Mouse (Mus musculus): ENCODE data around the gene Brf1.

Brf1 gene

GRCm38 (mm10) chr12:113017429-113017984 is 17.0 kb upstream of the Brf1 start:
- no peak for DNase-seq (ENCODE audit: low spot score in 2 of 2)

- peak; percentile 82 to 87 for DNase-seq (ENCODE audit: low spot score in 2 of 2)
Observed at GRCm38 (mm10) chr12:113016976-113017375, 16.5 kb upstream of the Brf1 start.

- DNase-seq (ENCODE audit: low spot score in 2 of 2), result no peak
Observed at GRCm38 (mm10) chr12:113015956-113016355, 15.5 kb upstream of the Brf1 start.

- peak; percentile 47 to 50 for DNase-seq (ENCODE audit: low spot score in 2 of 2)
Observed at GRCm38 (mm10) chr12:113014561-113015556, 14.4 kb upstream of the Brf1 start.

- DNase-seq (ENCODE audit: low spot score in 2 of 2), result peak; percentile 94 to 96
Observed at GRCm38 (mm10) chr12:113013604-113014558, 13.4 kb upstream of the Brf1 start, which contains the start of gene Pacs2. Pacs2 (plus strand) TSS chr12:113014508.

GRCm38 (mm10) chr12:113013021-113013491 is 12.6 kb upstream of the Brf1 start:
- peak; percentile 72 to 78 for DNase-seq (ENCODE audit: low spot score in 2 of 2)

- no peak for DNase-seq (ENCODE audit: low spot score in 2 of 2)
Observed at GRCm38 (mm10) chr12:113012443-113012842, 11.9 kb upstream of the Brf1 start.

GRCm38 (mm10) chr12:113011702-113012360 is 11.3 kb upstream of the Brf1 start:
- DNase-seq (ENCODE audit: low spot score in 2 of 2), result no peak

GRCm38 (mm10) chr12:113004993-113005392 is 4.5 kb upstream of the Brf1 start:
- peak; percentile 64 to 76 for DNase-seq (ENCODE audit: low spot score in 2 of 2)

- no peak for DNase-seq (ENCODE audit: low spot score in 2 of 2)
Observed at GRCm38 (mm10) chr12:113004011-113004410, 3.5 kb upstream of the Brf1 start.

- DNase-seq (ENCODE audit: low spot score in 2 of 2), result no peak
Observed at GRCm38 (mm10) chr12:113002667-113003066, 2.2 kb upstream of the Brf1 start.

- no peak for DNase-seq (ENCODE audit: low spot score in 2 of 2)
Observed at GRCm38 (mm10) chr12:113001133-113001474, 600 bp upstream of the Brf1 start.

GRCm38 (mm10) chr12:112999569-113000293 is 773 bp downstream of the Brf1 start:
- peak in 1 of 2 experiments; percentile 62 for DNase-seq (ENCODE audit: low spot score in 2 of 2)

GRCm38 (mm10) chr12:112994153-112994552 is 6.4 kb downstream of the Brf1 start:
- DNase-seq (ENCODE audit: low spot score in 2 of 2), result no peak

- no peak for DNase-seq (ENCODE audit: low spot score in 2 of 2)
Observed at GRCm38 (mm10) chr12:112991444-112991843, 9.1 kb downstream of the Brf1 start.

- no peak for DNase-seq (ENCODE audit: low spot score in 2 of 2)
Observed at GRCm38 (mm10) chr12:112990706-112991405, 9.6 kb downstream of the Brf1 start.

- peak in 1 of 2 experiments; percentile 35 for DNase-seq (ENCODE audit: low spot score in 2 of 2)
Observed at GRCm38 (mm10) chr12:112987877-112988276, 12.6 kb downstream of the Brf1 start.

- DNase-seq (ENCODE audit: low spot score in 2 of 2), result no peak
Observed at GRCm38 (mm10) chr12:112985346-112985745, 15.2 kb downstream of the Brf1 start.

- DNase-seq (ENCODE audit: low spot score in 2 of 2), result no peak
Observed at GRCm38 (mm10) chr12:112982031-112982430, 18.5 kb downstream of the Brf1 start.

- DNase-seq (ENCODE audit: low spot score in 2 of 2), result no peak
Observed at GRCm38 (mm10) chr12:112977156-112977555, 23.3 kb downstream of the Brf1 start.
